Mouse (Mus musculus): ENCODE measurements around the gene Wnt8b. TPM values are rescaled to one million over a fixed set of nuclear protein-coding genes. Genes with fewer than 3 reads are reported as not detected.

Wnt8b gene
- total and polyA plus RNA-seq, 3 experiments = 0.07 TPM; not detected in 2

GRCm38 (mm10) chr19:44458696-44459095 lies 34.6 kb upstream of the Wnt8b start:
- Histone ChIP-seq H3K27me3 (replicated peaks) (peaks cover 2% of the 10 kb centered on the region), H3K79me2 (replicated peaks; ENCODE audit: control insufficient read depth, extremely low read depth, insufficient read depth, poor library complexity, severe bottlenecking) (no peaks in the 10 kb centered on the region), H3K4me3 (replicated peaks in 1 of 3; ENCODE audit: low read depth in 2 of 3, low read length in 2 of 3, poor library complexity in 1 of 3) (no peak overlapping the region), H3K4me2 (ENCODE audit: insufficient read depth, low read depth, poor library complexity, severe bottlenecking) (no peak overlapping the region), H3K27ac (ENCODE audit: insufficient read depth, low read depth) (no peak overlapping the region), H3K36me3 (replicated peaks in 1 of 2; ENCODE audit: control insufficient read depth in 1 of 2, insufficient read depth in 1 of 2, low read length in 1 of 2) (no peaks in the 10 kb centered on the region), H3K9ac (ENCODE audit: insufficient read depth, low read depth) (no peak overlapping the region), H3K4me1 (ENCODE audit: control insufficient read depth in 1 of 2, insufficient read depth in 2 of 2) (peaks cover 24 to 47% of the 10 kb centered on the region in 2 experiments), H3K9me3 (replicated peaks; ENCODE audit: low read length) (no peaks in the 10 kb centered on the region)
- no peak for DNase-seq (ENCODE audit: extremely low read depth)
- TF ChIP-seq CHD2 (IDR thresholded peaks at IDR 0.05; ENCODE audit: low read length) (no peak), NELFE (IDR thresholded peaks at IDR 0.05; ENCODE audit: low read depth, low read length) (no peak), NRF1 (IDR thresholded peaks at IDR 0.05; ENCODE audit: low read depth, low read length) (no peak), CTCF (conservative IDR thresholded peaks at IDR 0.05 in 1 of 2, IDR thresholded peaks at IDR 0.05 in 1 of 2; ENCODE audit: low read depth in 2 of 2, low read length in 2 of 2) (no peak), TCF12 (IDR thresholded peaks at IDR 0.05; ENCODE audit: low read depth, low read length) (no peak), ELF1 (IDR thresholded peaks at IDR 0.05; ENCODE audit: low read depth, low read length) (no peak), IRF4 (IDR thresholded peaks at IDR 0.05; ENCODE audit: low read depth, low read length) (no peak), UBTF (IDR thresholded peaks at IDR 0.05; ENCODE audit: low read depth, low read length) (no peak), MYC (IDR thresholded peaks at IDR 0.05; ENCODE audit: low read depth, low read length) (no peak), HCFC1 (IDR thresholded peaks at IDR 0.05; ENCODE audit: low read depth, low read length) (no peak), JUN (IDR thresholded peaks at IDR 0.05; ENCODE audit: insufficient read depth, low read depth, low read length) (no peak), BHLHE40 (IDR thresholded peaks at IDR 0.05; ENCODE audit: low read depth, low read length) (no peak), MXI1 (IDR thresholded peaks at IDR 0.05; ENCODE audit: low read depth, low read length) (no peak), PAX5 (IDR thresholded peaks at IDR 0.05; ENCODE audit: low read length) (no peak), MAFK (IDR thresholded peaks at IDR 0.05; ENCODE audit: insufficient replicate concordance, low read length) (no peak), CHD1 (IDR thresholded peaks at IDR 0.05; ENCODE audit: low read depth, low read length) (no peak), MAX (IDR thresholded peaks at IDR 0.05; ENCODE audit: low read length) (no peak), POLR2A (IDR thresholded peaks at IDR 0.05; ENCODE audit: low read depth, low read length) (no peak)
- dilution Hi-C loops (cut with MboI; ENCODE audit: extremely low pct_ligation_motif_present, extremely low pct_unique_long_range_greater_than_20kb, low sequenced_read_pairs) (no loop called here), in situ Hi-C loops (cut with MboI; ENCODE audit: low pct_ligation_motif_present, low pct_unique_long_range_greater_than_20kb, low sequenced_read_pairs) (no loop called here)

GRCm38 (mm10) chr19:44460441-44460840 lies 32.8 kb upstream of the Wnt8b start:
- dilution Hi-C loops (cut with MboI; ENCODE audit: extremely low pct_ligation_motif_present, extremely low pct_unique_long_range_greater_than_20kb, low sequenced_read_pairs) (no loop called here), in situ Hi-C loops (cut with MboI; ENCODE audit: low pct_ligation_motif_present, low pct_unique_long_range_greater_than_20kb, low sequenced_read_pairs) (loop anchor here (5.0 kb wide), 1 partner anchor 38 kb away; no protein-coding TSS in a partner anchor)
- Histone ChIP-seq H3K9me3 (replicated peaks; ENCODE audit: low read length) (no peaks in the 10 kb centered on the region), H3K4me2 (ENCODE audit: insufficient read depth, low read depth, poor library complexity, severe bottlenecking) (no peak overlapping the region), H3K79me2 (replicated peaks; ENCODE audit: control insufficient read depth, extremely low read depth, insufficient read depth, poor library complexity, severe bottlenecking) (no peaks in the 10 kb centered on the region), H3K4me3 (replicated peaks in 1 of 3; ENCODE audit: low read depth in 2 of 3, low read length in 2 of 3, poor library complexity in 1 of 3) (no peak overlapping the region), H3K9ac (ENCODE audit: insufficient read depth, low read depth) (no peak overlapping the region), H3K36me3 (replicated peaks in 1 of 2; ENCODE audit: control insufficient read depth in 1 of 2, insufficient read depth in 1 of 2, low read length in 1 of 2) (no peaks in the 10 kb centered on the region), H3K4me1 (ENCODE audit: control insufficient read depth in 1 of 2, insufficient read depth in 2 of 2) (peaks cover 13 to 35% of the 10 kb centered on the region in 2 experiments), H3K27ac (ENCODE audit: insufficient read depth, low read depth) (no peak overlapping the region), H3K27me3 (replicated peaks) (peaks cover 2% of the 10 kb centered on the region)
- TF ChIP-seq EP300 (IDR thresholded peaks at IDR 0.05; ENCODE audit: low read length) (no peak), NELFE (IDR thresholded peaks at IDR 0.05; ENCODE audit: low read depth, low read length) (no peak), UBTF (IDR thresholded peaks at IDR 0.05; ENCODE audit: low read depth, low read length) (no peak), SMC3 (IDR thresholded peaks at IDR 0.05; ENCODE audit: low read depth, low read length) (no peak), GABPA (IDR thresholded peaks at IDR 0.05; ENCODE audit: insufficient replicate concordance, low read depth, low read length) (no peak), ZC3H11A (IDR thresholded peaks at IDR 0.05; ENCODE audit: low read depth, low read length) (no peak), MEF2A (IDR thresholded peaks at IDR 0.05; ENCODE audit: borderline replicate concordance, low read depth, low read length) (no peak), ZNF384 (IDR thresholded peaks at IDR 0.05; ENCODE audit: low read depth, low read length) (no peak), ZMIZ1 (IDR thresholded peaks at IDR 0.05; ENCODE audit: low read depth, low read length) (no peak), ETS1 (conservative IDR thresholded peaks at IDR 0.05; ENCODE audit: low read depth, low read length) (no peak)
- no peak for DNase-seq (ENCODE audit: extremely low read depth)

Measured in CH12.LX (cell line).